Mouse (Mus musculus): ENCODE measurements around the gene Syngr4. TPM values are rescaled to one million over a fixed set of nuclear protein-coding genes. Genes with fewer than 3 reads are reported as not detected.

Gene Syngr4
- polyA plus RNA-seq, 1 experiment from 2014 or later: 0.85 TPM

GRCm38 (mm10) chr7:45876895-45877294 is 19.6 kb downstream of the Syngr4 start:
- Histone ChIP-seq H3K36me3 (peaks cover 46% of the 10 kb centered on the region), H3K4me3 (replicated peaks) (no peak overlapping the region), H3K4me1 (replicated peaks) (peaks cover 16% of the 10 kb centered on the region), H3K27ac (no peak overlapping the region), H3K27me3 (replicated peaks) (no peaks in the 10 kb centered on the region), H3K9me3 (no peaks in the 10 kb centered on the region), H3K4me2 (replicated peaks) (no peak overlapping the region), H3K9ac (no peak overlapping the region)
- 91% methylated on average over 7 of the region's 7 CpGs for WGBS
- no peak for ATAC-seq

DNA sequence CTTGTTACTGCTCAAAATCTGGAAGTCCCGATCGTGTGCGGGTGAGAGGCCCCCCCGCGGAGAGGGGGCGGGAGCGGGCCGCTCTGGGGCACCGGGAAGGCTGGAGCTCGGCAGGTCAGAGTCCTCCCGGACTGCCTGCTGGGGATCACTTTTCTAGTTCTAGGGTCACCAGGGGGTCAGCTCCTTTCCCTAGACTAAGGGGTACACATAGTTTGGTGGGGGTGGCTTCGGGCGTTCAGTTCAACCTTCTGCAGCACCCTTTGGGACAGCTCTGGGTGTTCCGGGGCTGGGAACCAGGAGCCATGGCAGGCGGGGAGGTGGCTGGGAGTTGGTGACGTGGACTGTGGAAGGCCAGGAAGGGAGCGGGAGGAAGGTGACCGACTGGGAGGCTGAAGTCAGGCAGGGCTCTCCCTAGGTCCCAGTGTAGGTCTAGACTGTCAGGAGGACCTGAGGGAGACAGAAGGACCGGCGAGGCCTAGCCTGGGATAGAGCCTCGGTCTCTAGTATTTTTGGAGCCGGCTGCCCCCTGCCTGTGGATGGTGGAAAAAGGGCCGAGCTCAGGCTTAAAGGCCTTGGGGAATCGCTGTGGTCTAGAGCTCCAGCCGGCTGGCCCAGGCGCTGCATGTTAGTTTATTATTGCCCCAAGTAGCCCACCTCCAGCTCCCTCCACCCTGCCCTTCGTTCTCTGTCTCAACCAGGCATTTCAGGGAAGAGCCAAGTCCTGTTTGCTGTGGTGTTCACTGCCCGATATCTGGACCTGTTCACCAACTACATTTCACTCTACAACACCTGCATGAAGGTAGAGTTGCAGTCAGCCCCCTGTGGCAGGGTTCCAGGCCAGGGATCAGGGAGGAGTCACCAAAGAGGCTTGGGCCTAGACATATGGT is 23.2 kb downstream of the Syngr4 start:
- peak overlapping the region; percentile 80 for H3K4me3 ChIP-seq (replicated peaks)
- H3K9me3 ChIP-seq: no peaks in the 10 kb centered on the region
- ATAC-seq: peak; percentile 59
- H3K9ac ChIP-seq: peak overlapping the region; percentile 96
- peak overlapping the region; percentile 93 for H3K27ac ChIP-seq
- peaks cover 38% of the 10 kb centered on the region for H3K4me1 ChIP-seq (replicated peaks)
- H3K4me2 ChIP-seq (replicated peaks): peak overlapping the region; percentile 64
- H3K36me3 ChIP-seq: peaks cover 21% of the 10 kb centered on the region
- H3K27me3 ChIP-seq (replicated peaks): peaks cover 25% of the 10 kb centered on the region
- WGBS: 2% methylated on average over 28 of the region's 28 CpGs

DNA sequence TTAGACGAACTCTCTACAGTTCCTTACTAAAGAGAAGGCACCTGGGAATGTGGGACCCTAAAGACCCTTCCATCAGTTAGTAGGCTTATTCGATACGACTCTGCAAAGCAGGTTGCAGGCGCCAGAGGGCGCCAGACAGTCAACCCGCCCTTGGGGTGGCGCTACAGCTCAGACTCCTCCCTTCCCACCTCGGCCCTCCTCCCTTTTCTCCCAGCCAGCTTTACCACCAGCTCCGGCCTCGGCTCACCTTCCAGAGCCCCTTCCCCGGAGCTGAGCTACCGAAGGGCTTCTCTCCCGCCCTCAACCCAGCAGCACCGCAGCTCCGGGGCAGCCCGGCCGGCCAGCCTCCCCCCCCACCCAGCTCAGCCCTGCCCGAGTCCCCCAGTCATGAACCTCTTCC is 23.9 kb downstream of the Syngr4 start, which contains the start of gene Kdelr1:
Kdelr1 (plus strand) TSS at position 149 of the 400 bp plus-strand sequence.
- H3K27me3 ChIP-seq (replicated peaks): peaks cover 25% of the 10 kb centered on the region
- WGBS: 1% methylated on average over 18 of the region's 18 CpGs
- H3K9me3 ChIP-seq: no peaks in the 10 kb centered on the region
- H3K4me2 ChIP-seq (replicated peaks): peak within 1 kb of the TSS; percentile 64
- H3K4me1 ChIP-seq (replicated peaks): peaks cover 44% of the 10 kb centered on the region
- peaks cover 19% of the 10 kb centered on the region for H3K36me3 ChIP-seq
- H3K4me3 ChIP-seq (replicated peaks): peak within 1 kb of the TSS; percentile 80
- peak within 1 kb of the TSS; percentile 96 for H3K9ac ChIP-seq
- peak within 1 kb of the TSS; percentile 93 for H3K27ac ChIP-seq
- ATAC-seq: peak; percentile 80

- H3K4me3 ChIP-seq (replicated peaks): peak overlapping the region; percentile 24
- no peak for ATAC-seq
- 2% methylated on average over 30 of the region's 30 CpGs for WGBS
- peaks cover 51% of the 10 kb centered on the region for H3K4me1 ChIP-seq (replicated peaks)
- peak overlapping the region; percentile 20; the same call in 1 of the 2 replicates for H3K9ac ChIP-seq
- H3K4me2 ChIP-seq (replicated peaks): peak overlapping the region; percentile 60
- peaks cover 5% of the 10 kb centered on the region for H3K36me3 ChIP-seq
- peaks cover 28% of the 10 kb centered on the region for H3K27me3 ChIP-seq (replicated peaks)
- no peaks in the 10 kb centered on the region for H3K9me3 ChIP-seq
- H3K27ac ChIP-seq: no peak overlapping the region
Observed at GRCm38 (mm10) chr7:45870282-45871058, 26.0 kb downstream of the Syngr4 start.

DNA sequence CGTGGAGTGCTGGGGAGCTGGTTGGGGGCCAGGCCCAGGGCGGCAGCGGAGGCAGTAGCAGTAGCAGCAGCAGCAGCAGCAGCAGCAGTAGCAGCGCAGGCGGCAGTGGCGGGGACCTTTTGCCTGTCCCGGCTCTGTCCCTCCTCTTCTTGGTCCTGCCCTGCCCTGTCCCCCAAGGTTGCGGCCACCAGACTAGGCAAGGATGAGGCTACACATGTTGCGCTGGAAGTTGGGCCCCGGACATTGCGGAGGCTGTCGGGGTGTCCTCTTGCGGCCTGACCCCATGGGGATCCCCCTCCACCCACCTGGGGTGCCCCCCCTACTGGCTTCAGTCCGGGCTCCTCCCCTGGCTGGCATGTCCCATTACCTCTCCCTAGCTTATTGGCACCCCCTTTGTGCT is 26.7 kb downstream of the Syngr4 start:
- 8% methylated on average over 14 of the region's 14 CpGs for WGBS
- Histone ChIP-seq H3K9me3 (no peaks in the 10 kb centered on the region), H3K9ac (peak overlapping the region; percentile 4; the same call in 1 of the 2 replicates), H3K4me1 (replicated peaks) (peaks cover 47% of the 10 kb centered on the region), H3K4me2 (replicated peaks) (peak overlapping the region; percentile 60), H3K36me3 (peaks cover 3% of the 10 kb centered on the region; the same call in 1 of the 2 replicates), H3K27ac (no peak overlapping the region), H3K4me3 (replicated peaks) (peak overlapping the region; percentile 24), H3K27me3 (replicated peaks) (peaks cover 28% of the 10 kb centered on the region)
- no peak for ATAC-seq

- peaks cover 28% of the 10 kb centered on the region for H3K27me3 ChIP-seq (replicated peaks)
- no peaks in the 10 kb centered on the region for H3K36me3 ChIP-seq
- H3K4me2 ChIP-seq (replicated peaks): peak overlapping the region; percentile 60
- H3K9me3 ChIP-seq: no peaks in the 10 kb centered on the region
- WGBS: 18% methylated on average over 8 of the region's 8 CpGs
- H3K4me3 ChIP-seq (replicated peaks): peak overlapping the region; percentile 24
- no peak overlapping the region for H3K27ac ChIP-seq
- H3K9ac ChIP-seq: peak overlapping the region; percentile 4; the same call in 1 of the 2 replicates
- ATAC-seq: no peak
- H3K4me1 ChIP-seq (replicated peaks): peaks cover 41% of the 10 kb centered on the region
Observed at GRCm38 (mm10) chr7:45869107-45869670, 27.3 kb downstream of the Syngr4 start.

DNA sequence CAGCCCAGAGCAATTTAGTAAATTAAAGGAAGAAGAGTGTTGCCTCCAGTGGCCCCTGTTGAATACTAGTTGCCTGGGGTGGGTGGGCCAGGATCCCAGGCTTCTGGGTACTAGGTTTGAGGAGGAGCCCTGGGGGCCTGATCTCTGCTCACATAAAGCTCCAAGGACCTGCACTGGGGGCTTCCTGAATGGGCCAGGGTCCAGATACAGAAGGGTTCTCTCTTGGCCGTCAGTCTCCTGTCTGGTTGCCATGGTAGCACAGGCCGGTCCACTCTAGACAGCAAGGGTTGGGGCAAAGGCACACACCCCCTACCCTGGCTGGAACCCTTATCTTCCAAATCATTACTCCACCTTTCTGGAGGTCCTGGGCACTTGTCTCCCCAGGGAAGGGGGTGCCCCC is 28.6 kb downstream of the Syngr4 start:
- H3K4me2 ChIP-seq (replicated peaks): peak overlapping the region; percentile 37
- peaks cover 28% of the 10 kb centered on the region for H3K27me3 ChIP-seq (replicated peaks)
- H3K9me3 ChIP-seq: no peaks in the 10 kb centered on the region
- WGBS: 27% methylated on average over 2 of the region's 2 CpGs
- no peaks in the 10 kb centered on the region for H3K36me3 ChIP-seq
- H3K4me1 ChIP-seq (replicated peaks): peaks cover 35% of the 10 kb centered on the region
- no peak overlapping the region for H3K9ac ChIP-seq
- no peak overlapping the region for H3K27ac ChIP-seq
- no peak for ATAC-seq
- no peak overlapping the region for H3K4me3 ChIP-seq (replicated peaks)

DNA sequence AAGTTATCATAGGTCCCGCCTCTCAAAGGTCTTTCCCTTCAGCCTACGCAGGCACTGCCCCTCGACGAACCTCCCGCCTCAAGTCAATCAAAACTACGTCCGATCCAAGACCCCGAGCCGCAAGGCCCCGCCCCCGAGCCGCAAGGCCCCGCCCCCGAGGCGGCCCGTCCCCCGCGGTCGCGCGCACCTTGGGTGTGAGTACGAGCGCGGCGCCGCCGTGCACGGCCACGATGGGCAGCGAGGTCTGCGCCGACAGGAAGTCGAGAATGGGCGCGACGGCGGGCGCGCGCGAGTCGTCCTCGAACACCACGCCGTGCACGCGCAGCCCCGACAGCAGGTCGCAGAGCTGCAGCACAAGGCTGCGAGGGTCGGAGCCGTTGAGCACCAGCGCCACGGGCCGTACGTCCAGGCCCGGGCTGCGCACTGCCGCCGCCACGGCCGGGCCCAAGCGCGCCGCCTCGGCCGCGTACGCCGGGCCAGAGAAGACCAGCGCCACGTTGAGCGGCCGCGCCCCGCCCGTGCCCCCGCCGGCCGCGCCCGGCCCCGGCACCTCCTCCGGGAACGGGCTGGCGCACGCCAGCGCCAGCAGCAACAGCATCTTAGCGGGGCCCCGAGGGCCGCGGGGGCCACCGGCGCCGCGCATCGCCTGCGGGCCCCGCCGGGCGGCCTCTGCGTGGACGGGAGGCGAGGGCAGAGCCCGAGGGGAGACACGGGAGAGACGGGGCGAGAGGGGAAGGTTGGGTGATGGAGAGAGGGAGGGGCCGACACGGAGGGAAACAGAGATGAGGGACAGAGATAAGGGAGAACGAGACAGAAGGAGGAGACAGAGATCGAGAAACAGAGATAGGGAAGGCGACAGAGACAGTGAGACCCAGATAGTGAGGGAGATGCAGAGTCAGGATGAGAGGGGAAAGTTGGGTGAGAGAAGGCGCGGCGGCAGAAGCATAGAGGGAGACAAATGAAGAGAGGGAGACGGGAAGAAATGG is 30.3 kb downstream of the Syngr4 start:
- H3K9me3 ChIP-seq: no peaks in the 10 kb centered on the region
- peak overlapping the region; percentile 82 for H3K27ac ChIP-seq
- H3K4me3 ChIP-seq (replicated peaks): peak overlapping the region; percentile 76
- under 1% methylated on average over 117 of the region's 117 CpGs for WGBS
- peak overlapping the region; percentile 80 for H3K9ac ChIP-seq
- ATAC-seq: peak; percentile 84
- no peaks in the 10 kb centered on the region for H3K36me3 ChIP-seq
- peak overlapping the region; percentile 90 for H3K4me2 ChIP-seq (replicated peaks)
- peaks cover 35% of the 10 kb centered on the region for H3K4me1 ChIP-seq (replicated peaks)
- peaks cover 23% of the 10 kb centered on the region for H3K27me3 ChIP-seq (replicated peaks)

- Histone ChIP-seq H3K27me3 (replicated peaks) (peaks cover 7% of the 10 kb centered on the region), H3K4me3 (replicated peaks) (no peak overlapping the region), H3K9ac (no peak overlapping the region), H3K36me3 (no peaks in the 10 kb centered on the region), H3K4me1 (replicated peaks) (peaks cover 19% of the 10 kb centered on the region), H3K9me3 (no peaks in the 10 kb centered on the region), H3K27ac (no peak overlapping the region), H3K4me2 (replicated peaks) (no peak overlapping the region)
- WGBS: 62% methylated on average over 3 of the region's 3 CpGs
- no peak for ATAC-seq
Observed at GRCm38 (mm10) chr7:45864435-45864834, 32.1 kb downstream of the Syngr4 start.

DNA sequence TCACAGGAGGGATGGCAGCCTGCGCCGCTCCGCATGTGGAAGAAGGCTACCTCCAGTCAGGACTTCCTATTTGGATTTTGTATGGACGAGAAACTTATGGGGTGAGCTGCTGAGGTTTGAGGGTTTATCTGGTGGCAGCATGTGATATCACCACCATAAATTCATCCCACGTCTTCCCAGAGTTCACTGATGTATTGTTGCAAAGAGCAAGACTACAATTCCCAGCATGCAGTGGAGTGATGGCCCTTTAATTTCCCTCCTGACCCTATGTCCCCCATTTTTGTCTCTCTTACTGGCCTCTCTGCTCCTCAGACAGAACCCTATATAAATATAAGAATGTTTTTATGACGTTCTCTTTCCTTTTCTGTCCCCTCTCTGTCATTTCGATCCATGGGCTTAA is 33.7 kb downstream of the Syngr4 start:
- H3K4me1 ChIP-seq (replicated peaks): peaks cover 13% of the 10 kb centered on the region
- 0 out of 2 replicates have a peak, but pooled peaks cover 3% of the 10 kb centered on the region for H3K27me3 ChIP-seq (replicated peaks)
- no peaks in the 10 kb centered on the region for H3K9me3 ChIP-seq
- no peak overlapping the region for H3K9ac ChIP-seq
- no peak overlapping the region for H3K27ac ChIP-seq
- H3K4me3 ChIP-seq (replicated peaks): no peak overlapping the region
- no peak overlapping the region for H3K4me2 ChIP-seq (replicated peaks)
- ATAC-seq: no peak
- WGBS: 84% methylated on average over 7 of the region's 7 CpGs
- no peaks in the 10 kb centered on the region for H3K36me3 ChIP-seq

- no peak overlapping the region for H3K4me2 ChIP-seq (replicated peaks)
- no peaks in the 10 kb centered on the region for H3K36me3 ChIP-seq
- peaks cover 17% of the 10 kb centered on the region for H3K4me1 ChIP-seq (replicated peaks)
- WGBS: 37% methylated on average over 4 of the region's 4 CpGs
- ATAC-seq: peak; percentile 52
- no peak overlapping the region for H3K4me3 ChIP-seq (replicated peaks)
- no peak overlapping the region for H3K9ac ChIP-seq
- no peaks in the 10 kb centered on the region for H3K9me3 ChIP-seq
- no peaks in the 10 kb centered on the region; the same call in 1 of the 2 replicates for H3K27me3 ChIP-seq (replicated peaks)
- no peak overlapping the region for H3K27ac ChIP-seq
Observed at GRCm38 (mm10) chr7:45859008-45859407, 37.5 kb downstream of the Syngr4 start.

Measured in intestine, embryonic 15.5 days (tissue).